Mouse (Mus musculus): ENCODE data around the gene Klhl18. TPM values are rescaled to one million over a fixed set of nuclear protein-coding genes. Genes with fewer than 3 reads are reported as not detected.
"Not testable (repeated sequence)": the region's sequence is repeated elsewhere in the genome, so short reads cannot be mapped to it uniquely, and the experiment has no call there.

The Klhl18 gene
- polyA plus RNA-seq, 1 experiment from 2014 or later, result 8.9 TPM

DNA sequence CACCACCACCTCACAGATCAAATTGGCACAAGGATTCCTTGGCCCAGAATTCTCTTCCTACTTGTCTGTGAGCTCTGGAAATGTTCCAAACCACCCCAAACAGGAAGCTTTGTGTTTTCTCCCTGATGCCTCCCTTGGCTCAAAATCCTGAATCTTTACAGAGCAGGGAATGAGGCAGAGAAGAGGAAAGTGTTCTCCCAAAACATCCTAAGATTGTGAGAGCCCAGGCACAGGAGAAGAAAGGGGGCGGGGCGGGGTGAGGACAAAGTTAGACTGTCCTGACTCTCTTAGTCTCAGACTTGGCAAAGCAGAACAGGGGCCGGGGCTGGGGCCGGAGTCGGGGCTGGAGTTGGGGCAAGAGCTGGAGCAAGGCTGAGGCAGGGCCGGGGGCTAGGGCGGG is 63.6 kb downstream of the Klhl18 start:
- peaks cover 14% of the 10 kb centered on the region for H3K4me1 ChIP-seq
- no peak overlapping the region for H3K9ac ChIP-seq
- no peak overlapping the region for H3K4me3 ChIP-seq
- peak overlapping the region; percentile 42; the same call in 1 of the 2 replicates for H3K27ac ChIP-seq
- H3K4me2 ChIP-seq, result no peak overlapping the region
- WGBS, result 54% methylated on average over 7 of the region's 7 CpGs
- H3K9me3 ChIP-seq, result no peaks in the 10 kb centered on the region
- ATAC-seq (ENCODE audit: borderline replicate concordance, extremely low read depth, low FRiP score, low TSS enrichment), result no peak
- no peaks in the 10 kb centered on the region for H3K27me3 ChIP-seq
- no peaks in the 10 kb centered on the region for H3K36me3 ChIP-seq

- peaks cover 22% of the 10 kb centered on the region for H3K4me1 ChIP-seq
- no peaks in the 10 kb centered on the region for H3K36me3 ChIP-seq
- no peaks in the 10 kb centered on the region for H3K27me3 ChIP-seq
- no peak overlapping the region for H3K9ac ChIP-seq
- H3K27ac ChIP-seq, result no peak overlapping the region
- H3K9me3 ChIP-seq, result no peaks in the 10 kb centered on the region
- no peak overlapping the region for H3K4me2 ChIP-seq
- ATAC-seq (ENCODE audit: borderline replicate concordance, extremely low read depth, low FRiP score, low TSS enrichment), result no peak
- no peak overlapping the region for H3K4me3 ChIP-seq
- WGBS, result 30% methylated on average over 6 of the region's 6 CpGs
Measured at GRCm38 (mm10) chr9:110410908-110411887, 65.3 kb downstream of the Klhl18 start.

- H3K9me3 ChIP-seq, result no peaks in the 10 kb centered on the region
- H3K27ac ChIP-seq, result peak within 1 kb of the TSS; percentile 79
- ATAC-seq (ENCODE audit: borderline replicate concordance, extremely low read depth, low FRiP score, low TSS enrichment), result peak; percentile 96
- H3K36me3 ChIP-seq, result no peaks in the 10 kb centered on the region
- WGBS, result 1% methylated on average over 39 of the region's 39 CpGs
- H3K4me3 ChIP-seq, result peak within 1 kb of the TSS; percentile 97
- H3K4me2 ChIP-seq, result peak within 1 kb of the TSS; percentile 89
- no peaks in the 10 kb centered on the region for H3K27me3 ChIP-seq
- H3K9ac ChIP-seq, result peak within 1 kb of the TSS; percentile 90
- peaks cover 20% of the 10 kb centered on the region for H3K4me1 ChIP-seq
Measured at GRCm38 (mm10) chr9:110408099-110408773, 68.3 kb downstream of the Klhl18 start, which contains the start of gene Ptpn23. Ptpn23 (minus strand) TSS chr9:110408213.

- 1% methylated on average over 41 of the region's 41 CpGs for WGBS
- Histone ChIP-seq H3K27me3 (no peaks in the 10 kb centered on the region), H3K27ac (peak overlapping the region; percentile 75)
Measured at GRCm38 (mm10) chr9:110407311-110408098, 69.0 kb downstream of the Klhl18 start.

DNA sequence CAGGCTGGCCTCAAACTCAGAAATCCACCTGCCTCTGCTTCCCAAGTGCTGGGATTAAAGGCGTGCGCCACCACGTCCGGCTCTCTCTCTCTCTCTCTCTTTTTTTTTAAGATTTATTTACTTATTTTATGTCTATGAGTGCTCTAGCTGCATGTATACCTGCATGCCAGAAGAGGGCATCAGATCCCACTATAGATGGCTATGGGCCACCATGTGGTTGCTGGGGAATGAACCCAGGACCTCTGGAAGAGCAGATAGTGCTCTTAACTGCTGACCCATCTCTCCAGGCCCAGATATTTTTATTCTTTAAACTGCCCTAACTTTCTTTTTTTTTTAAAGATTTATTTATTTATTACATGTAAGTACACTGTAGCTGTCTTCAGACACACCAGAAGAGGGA is 73.3 kb downstream of the Klhl18 start:
- H3K27me3 ChIP-seq; H3K9ac ChIP-seq; H3K4me2 ChIP-seq; H3K9me3 ChIP-seq; H3K27ac ChIP-seq; H3K4me1 ChIP-seq; H3K4me3 ChIP-seq; ATAC-seq (ENCODE audit: borderline replicate concordance, extremely low read depth, low FRiP score, low TSS enrichment); H3K36me3 ChIP-seq: not testable (repeated sequence)
- WGBS, result 71% methylated on average over 4 of the region's 4 CpGs

More at GRCm38 (mm10) chr9:110407311-110408098, 69.0 kb downstream of the Klhl18 start:
- H3K36me3 ChIP-seq, result no peaks in the 10 kb centered on the region
- H3K4me1 ChIP-seq, result peaks cover 13% of the 10 kb centered on the region
- peak; percentile 61 for ATAC-seq (ENCODE audit: borderline replicate concordance, extremely low read depth, low FRiP score, low TSS enrichment)
- peak overlapping the region; percentile 97 for H3K4me3 ChIP-seq
- no peaks in the 10 kb centered on the region for H3K9me3 ChIP-seq
- H3K4me2 ChIP-seq, result peak overlapping the region; percentile 89
- peak overlapping the region; percentile 90 for H3K9ac ChIP-seq

- Histone ChIP-seq H3K4me3 (no peak overlapping the region), H3K4me1 (peaks cover 8% of the 10 kb centered on the region), H3K27ac (no peak overlapping the region), H3K27me3 (no peaks in the 10 kb centered on the region), H3K4me2 (no peak overlapping the region), H3K9me3 (no peaks in the 10 kb centered on the region), H3K36me3 (0 out of 2 replicates have a peak, but pooled peaks cover 2% of the 10 kb centered on the region), H3K9ac (no peak overlapping the region)
- 99% methylated on average over 2 of the region's 2 CpGs for WGBS
- ATAC-seq (ENCODE audit: borderline replicate concordance, extremely low read depth, low FRiP score, low TSS enrichment), result no peak
Measured at GRCm38 (mm10) chr9:110402731-110403130, 73.8 kb downstream of the Klhl18 start.

DNA sequence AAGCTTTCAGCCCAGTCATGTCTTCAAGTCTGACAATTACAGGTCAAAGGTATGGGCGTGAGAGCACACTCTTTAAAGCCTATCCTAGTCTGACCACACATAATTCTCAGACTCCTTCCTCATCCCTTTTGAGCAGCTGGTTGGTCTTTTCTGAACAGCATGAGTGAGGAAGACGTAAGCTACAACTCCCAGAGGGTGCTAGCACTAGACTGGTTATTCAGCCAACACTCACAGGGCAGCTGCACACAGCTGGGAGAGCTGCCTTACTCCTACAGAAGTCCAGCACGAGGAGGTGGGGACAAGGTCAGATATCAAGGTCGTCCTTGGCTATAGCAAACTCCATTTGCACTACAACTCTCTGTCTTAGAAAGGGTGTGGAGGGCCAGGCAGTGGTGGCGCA is 75.8 kb downstream of the Klhl18 start:
- Histone ChIP-seq H3K4me2 (no peak overlapping the region), H3K27ac (no peak overlapping the region), H3K4me3 (no peak overlapping the region), H3K4me1 (no peaks in the 10 kb centered on the region), H3K36me3 (peaks cover 8% of the 10 kb centered on the region), H3K9me3 (no peaks in the 10 kb centered on the region), H3K9ac (no peak overlapping the region), H3K27me3 (no peaks in the 10 kb centered on the region)
- ATAC-seq (ENCODE audit: borderline replicate concordance, extremely low read depth, low FRiP score, low TSS enrichment), result no peak
- 72% methylated on average over 5 of the region's 5 CpGs for WGBS

DNA sequence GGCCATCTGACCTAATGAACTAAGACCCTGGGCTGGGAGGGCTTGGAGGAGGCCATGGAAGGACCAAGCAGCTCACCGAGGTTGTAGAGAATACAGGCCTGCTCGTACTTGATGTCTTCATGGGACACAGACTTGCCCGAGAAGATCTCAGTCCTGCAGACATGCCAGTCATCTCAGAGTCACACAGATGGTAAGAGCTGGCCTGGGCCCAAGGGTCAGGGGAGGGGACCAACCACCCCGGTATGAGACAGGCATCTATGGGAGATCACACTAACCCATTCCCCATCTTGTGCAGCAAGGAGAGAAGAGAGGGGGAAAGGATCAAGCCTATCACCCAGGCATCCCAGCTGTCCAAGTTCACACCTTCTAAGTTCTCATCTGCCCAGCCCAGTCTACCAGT is 83.2 kb downstream of the Klhl18 start:
- WGBS, result 89% methylated on average over 4 of the region's 4 CpGs
- Histone ChIP-seq H3K27me3 (no peaks in the 10 kb centered on the region), H3K4me2 (no peak overlapping the region), H3K9ac (no peak overlapping the region), H3K27ac (no peak overlapping the region), H3K4me1 (no peaks in the 10 kb centered on the region), H3K4me3 (no peak overlapping the region), H3K9me3 (no peaks in the 10 kb centered on the region), H3K36me3 (peaks cover 57% of the 10 kb centered on the region)
- ATAC-seq (ENCODE audit: borderline replicate concordance, extremely low read depth, low FRiP score, low TSS enrichment), result no peak

DNA sequence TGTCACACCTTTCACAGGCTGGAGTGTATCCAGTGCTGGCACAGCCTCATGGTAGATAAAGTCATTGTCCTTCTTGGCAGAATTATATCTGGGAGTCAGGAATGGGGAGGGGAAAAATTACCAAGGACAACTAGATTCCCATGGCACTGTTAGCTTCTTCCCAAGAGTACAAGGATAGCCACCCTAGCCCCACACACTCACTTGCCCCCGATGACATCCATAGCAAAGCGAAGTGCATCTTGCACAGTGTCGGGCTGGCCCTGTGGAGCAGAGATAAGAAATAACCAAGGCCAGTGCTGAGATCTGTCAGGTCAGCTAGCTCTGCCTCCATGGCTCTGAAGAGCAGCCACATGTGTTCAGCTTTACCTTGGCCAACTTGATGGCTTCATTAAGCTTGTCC is 85.7 kb downstream of the Klhl18 start:
- Histone ChIP-seq H3K4me1 (no peaks in the 10 kb centered on the region), H3K27me3 (no peaks in the 10 kb centered on the region), H3K9me3 (no peaks in the 10 kb centered on the region), H3K4me2 (no peak overlapping the region), H3K36me3 (peaks cover 72% of the 10 kb centered on the region), H3K27ac (no peak overlapping the region), H3K4me3 (no peak overlapping the region), H3K9ac (no peak overlapping the region)
- 91% methylated on average over 3 of the region's 3 CpGs for WGBS
- no peak for ATAC-seq (ENCODE audit: borderline replicate concordance, extremely low read depth, low FRiP score, low TSS enrichment)

GRCm38 (mm10) chr9:110388011-110388410 is 88.5 kb downstream of the Klhl18 start:
- H3K4me3 ChIP-seq, result no peak overlapping the region
- peaks cover 86% of the 10 kb centered on the region for H3K36me3 ChIP-seq
- H3K9me3 ChIP-seq, result no peaks in the 10 kb centered on the region
- ATAC-seq (ENCODE audit: borderline replicate concordance, extremely low read depth, low FRiP score, low TSS enrichment), result no peak
- 89% methylated on average over 7 of the region's 7 CpGs for WGBS
- H3K9ac ChIP-seq, result no peak overlapping the region
- no peaks in the 10 kb centered on the region for H3K4me1 ChIP-seq
- no peaks in the 10 kb centered on the region for H3K27me3 ChIP-seq
- no peak overlapping the region for H3K27ac ChIP-seq
- H3K4me2 ChIP-seq, result no peak overlapping the region

- peaks cover 2% of the 10 kb centered on the region; the same call in 1 of the 2 replicates for H3K4me1 ChIP-seq
- H3K9ac ChIP-seq, result no peak overlapping the region
- no peak overlapping the region for H3K27ac ChIP-seq
- no peaks in the 10 kb centered on the region for H3K27me3 ChIP-seq
- no peak overlapping the region for H3K4me3 ChIP-seq
- 83% methylated on average over 7 of the region's 7 CpGs for WGBS
- ATAC-seq (ENCODE audit: borderline replicate concordance, extremely low read depth, low FRiP score, low TSS enrichment), result no peak
- no peaks in the 10 kb centered on the region for H3K9me3 ChIP-seq
- no peak overlapping the region for H3K4me2 ChIP-seq
- peaks cover 54% of the 10 kb centered on the region for H3K36me3 ChIP-seq
Measured at GRCm38 (mm10) chr9:110384369-110384929, 92.0 kb downstream of the Klhl18 start.

All from lung, embryonic 15.5 days (tissue).